Mouse (Mus musculus): ENCODE data around the gene Nsun7. TPM values are rescaled to one million over a fixed set of nuclear protein-coding genes. Genes with fewer than 3 reads are reported as not detected.

The Nsun7 gene
- total RNA-seq, 2 experiments from 2014 or later: 0.08 TPM; not detected in 1

DNA sequence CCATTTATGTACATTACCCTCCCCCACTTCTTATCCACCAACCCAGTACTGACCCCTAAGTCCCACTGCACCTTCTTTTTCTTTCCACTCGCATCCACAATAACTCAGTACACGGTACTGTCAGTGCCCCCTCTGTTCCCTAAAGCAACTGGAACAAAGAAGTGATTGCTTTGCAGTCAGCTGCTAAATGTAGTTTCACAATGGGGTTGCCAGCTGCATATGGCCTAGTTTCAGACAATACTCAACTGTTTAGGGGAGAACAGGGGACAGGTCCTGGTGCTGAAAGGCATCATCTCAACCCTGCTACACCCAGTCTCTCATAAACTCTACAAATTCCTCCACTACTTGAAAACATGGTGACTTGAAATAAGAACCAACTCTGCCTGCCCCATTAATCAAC, 11.4 kb downstream of the Nsun7 start:
- no peak for DNase-seq
- intact Hi-C loops (cut with DNase I): no loop called here

DNA sequence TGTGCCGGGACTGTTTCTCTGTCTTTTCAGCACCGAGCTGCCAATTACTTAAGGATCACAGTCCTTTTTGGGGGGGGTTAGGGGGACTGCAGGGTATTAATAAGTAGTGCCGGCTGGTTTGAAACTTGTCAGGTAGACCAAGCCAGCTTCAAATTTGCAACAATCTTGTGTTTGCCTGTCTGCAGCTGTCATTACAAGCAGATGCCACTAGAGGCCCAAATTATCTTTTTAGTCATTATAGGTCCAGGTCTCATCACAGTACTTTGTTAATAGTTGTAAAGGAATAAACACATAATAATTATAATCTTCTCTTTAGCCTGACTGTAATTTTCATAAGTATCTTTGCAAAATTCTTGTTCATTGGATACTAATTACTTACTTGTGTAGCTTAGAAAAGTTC, 14.7 kb downstream of the Nsun7 start:
- DNase-seq: no peak
- intact Hi-C loops (cut with DNase I): no loop called here

DNA sequence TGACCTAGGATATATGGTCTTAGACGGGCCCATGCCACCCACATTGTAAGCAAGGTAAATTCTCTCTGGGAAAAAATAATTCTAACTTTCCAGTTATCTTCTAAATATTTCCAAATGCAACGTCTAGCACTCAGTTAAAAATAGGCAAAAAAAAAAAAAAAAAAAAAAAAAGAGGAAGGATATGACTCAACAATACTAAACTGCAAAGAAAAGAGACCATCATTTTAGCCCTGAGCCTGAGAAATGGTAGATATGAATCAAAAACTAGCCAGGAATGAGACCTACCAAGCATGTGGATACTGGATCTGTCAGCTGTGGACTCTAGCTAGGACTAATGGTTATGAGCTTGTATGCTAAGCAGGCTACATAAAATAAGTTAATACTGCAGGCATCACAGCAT, 20.0 kb downstream of the Nsun7 start:
- intact Hi-C loops (cut with DNase I): loop anchor here (1.0 to 5.0 kb wide), 2 partner anchors 38 to 90 kb away; no protein-coding TSS in a partner anchor

DNA sequence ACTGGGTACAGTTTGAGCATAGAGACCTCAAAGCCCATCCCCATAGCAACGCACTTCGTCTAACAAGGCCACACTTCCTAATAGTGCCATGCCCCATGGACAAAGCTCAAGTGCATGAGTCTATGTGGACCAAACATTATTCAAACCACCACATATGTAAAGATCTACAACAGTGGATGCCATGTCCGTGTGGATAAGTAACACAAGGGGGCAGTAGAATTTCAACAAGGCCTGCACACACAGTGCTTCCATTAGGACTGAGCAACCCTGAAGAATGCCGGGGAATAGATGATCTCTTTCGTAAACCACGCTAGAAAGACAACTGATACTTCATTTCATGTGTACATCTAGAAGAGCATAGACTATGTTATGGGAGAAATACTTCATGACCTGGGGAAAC, 21.0 kb downstream of the Nsun7 start:
- intact Hi-C loops (cut with DNase I): loop anchor here (1.0 kb wide), 1 partner anchor 89 kb away; no protein-coding TSS in a partner anchor
- no peak for DNase-seq

More for the DNA sequence above, 20.0 kb downstream of the Nsun7 start:
- no peak for DNase-seq

DNA sequence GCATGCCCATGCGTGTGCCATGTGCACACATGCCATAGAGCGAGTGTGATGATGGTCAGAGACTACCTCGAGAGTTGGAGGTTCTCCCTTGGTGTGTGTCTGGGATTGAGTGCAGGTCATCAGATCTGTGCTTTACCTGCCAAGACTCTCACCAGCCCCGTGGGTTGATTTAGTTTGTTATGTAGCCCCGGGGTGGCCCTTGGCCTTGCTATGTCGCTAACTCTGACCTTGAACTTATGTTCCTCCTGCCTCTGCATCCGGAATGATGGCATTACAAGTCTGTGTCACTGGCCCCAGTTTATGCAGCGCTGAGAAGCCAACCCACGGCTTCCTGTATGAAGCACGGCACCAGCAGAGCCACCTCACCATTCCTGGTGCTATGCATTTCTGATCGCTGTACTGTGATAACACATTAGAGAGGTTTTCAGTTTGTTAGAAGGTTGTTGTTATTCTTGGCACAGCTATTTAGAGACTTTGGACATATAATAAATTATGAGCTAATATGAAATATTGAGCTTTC, 34.5 kb downstream of the Nsun7 start:
- DNase-seq: no peak
- intact Hi-C loops (cut with DNase I): no loop called here

DNA sequence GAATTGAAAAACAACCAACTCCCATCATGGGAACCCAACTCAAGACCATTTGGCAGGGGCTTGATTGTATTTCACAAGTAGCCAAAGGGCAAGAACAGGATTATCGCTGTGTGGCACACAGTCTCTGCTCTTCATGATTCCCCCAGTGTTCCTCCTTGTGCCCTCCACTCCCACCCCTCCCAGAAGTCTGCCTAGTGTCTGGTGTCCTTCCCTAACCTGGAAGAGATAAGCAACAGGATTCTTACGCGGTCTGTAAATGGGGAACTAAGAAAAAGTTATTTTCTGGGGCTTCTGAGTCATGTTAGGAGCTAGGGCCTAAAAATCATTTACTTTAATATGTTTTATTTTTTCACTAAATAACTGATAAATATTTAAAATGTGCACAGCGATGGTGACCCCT, 35.3 kb downstream of the Nsun7 start:
- intact Hi-C loops (cut with DNase I): no loop called here
- no peak for DNase-seq

DNA sequence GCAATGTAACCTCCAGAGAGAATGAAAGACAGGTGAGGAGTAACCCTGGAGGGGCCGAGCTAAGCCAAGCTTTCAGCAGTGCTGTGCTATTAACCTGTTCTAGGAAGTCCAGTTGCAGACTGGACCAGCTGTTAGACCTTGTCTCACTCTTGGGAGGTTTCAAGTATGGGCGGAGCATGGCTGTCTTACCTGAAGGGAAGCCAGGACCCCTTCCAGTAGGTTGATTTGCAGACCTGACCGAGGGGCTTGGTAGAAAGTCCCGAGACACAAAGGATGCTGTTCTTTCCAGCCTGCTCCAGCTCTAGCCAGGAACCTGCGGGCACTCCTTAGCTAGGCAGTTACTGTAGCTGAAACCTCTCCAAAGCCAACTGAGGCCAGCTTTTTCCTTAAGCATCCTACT, 36.4 kb downstream of the Nsun7 start:
- DNase-seq: no peak
- intact Hi-C loops (cut with DNase I): no loop called here

DNA sequence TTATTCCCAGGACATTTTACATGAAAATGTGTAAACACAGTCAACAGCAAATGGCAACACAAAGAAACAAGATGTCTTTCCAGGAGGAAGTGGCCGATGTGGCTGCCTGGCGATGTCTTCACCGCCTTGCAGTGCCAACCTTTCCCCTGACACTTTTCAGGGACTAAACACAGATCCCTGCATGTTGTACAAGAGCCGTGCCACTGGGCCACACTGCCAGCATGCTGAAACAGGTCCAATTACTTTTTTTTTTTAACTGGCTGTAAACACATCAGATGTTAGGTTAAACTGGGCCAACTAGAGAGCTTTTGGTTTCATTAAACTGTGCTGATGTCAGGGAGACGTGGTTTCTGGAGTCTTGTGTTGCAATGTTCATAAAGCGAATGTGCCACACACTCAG, 39.2 kb downstream of the Nsun7 start:
- no peak for DNase-seq

DNA sequence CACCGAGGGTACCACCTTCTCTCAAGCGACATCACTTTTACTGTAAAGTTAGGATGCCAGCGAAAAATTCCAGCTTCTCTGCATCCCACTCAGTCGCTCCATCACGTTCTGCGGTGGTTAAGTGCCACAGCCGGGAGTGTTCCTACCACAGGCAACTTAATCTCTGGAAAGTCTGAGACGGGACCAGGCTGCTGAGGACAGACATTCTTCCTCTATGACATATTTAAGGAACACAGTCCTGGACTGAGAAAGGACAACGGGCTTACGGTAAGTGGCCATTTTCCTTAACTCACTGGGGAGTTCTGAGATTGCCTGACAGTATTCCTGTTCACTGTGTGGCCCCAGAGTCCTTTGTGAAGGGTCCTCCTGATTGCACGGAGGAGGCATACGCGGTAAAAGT, 40.9 kb downstream of the Nsun7 start:
- DNase-seq: no peak
- intact Hi-C loops (cut with DNase I): no loop called here

More for the DNA sequence above, 39.2 kb downstream of the Nsun7 start:
- intact Hi-C loops (cut with DNase I): no loop called here

DNA sequence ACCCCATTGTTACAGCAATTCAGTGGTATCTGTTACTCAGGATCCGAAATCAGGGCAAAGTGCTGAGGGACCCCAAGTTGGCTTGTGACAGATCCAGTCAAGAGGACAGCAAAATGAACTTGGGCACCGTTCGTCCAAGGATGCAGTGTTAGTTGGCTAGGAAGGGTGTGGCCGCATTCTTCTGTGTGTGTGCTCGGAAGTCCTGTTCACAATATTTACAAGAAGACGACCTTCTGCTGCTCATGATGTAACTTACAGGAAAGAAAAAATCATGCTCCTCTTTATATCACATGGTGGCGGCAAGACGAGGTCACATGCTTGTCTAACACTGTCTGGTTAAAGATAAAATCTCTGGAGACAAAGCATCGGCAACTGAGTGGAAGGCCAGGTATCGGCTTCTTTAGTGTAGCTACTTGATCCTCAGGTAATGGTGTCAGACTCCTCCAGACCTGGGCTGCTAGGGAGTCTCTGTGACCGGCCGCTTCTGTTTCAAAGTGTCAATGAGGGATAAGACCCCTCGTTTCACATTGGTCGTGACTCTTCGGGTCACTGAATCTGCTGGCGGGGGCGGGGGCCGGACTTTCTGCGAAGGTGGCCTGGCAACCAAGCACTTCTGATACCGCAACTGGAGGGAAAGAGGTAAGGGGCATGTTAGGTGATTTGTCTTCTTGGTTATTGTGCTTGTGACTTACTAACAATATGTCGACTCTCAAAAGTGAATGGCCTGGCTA, 42.6 kb downstream of the Nsun7 start:
- intact Hi-C loops (cut with DNase I): no loop called here
- no peak for DNase-seq

DNA sequence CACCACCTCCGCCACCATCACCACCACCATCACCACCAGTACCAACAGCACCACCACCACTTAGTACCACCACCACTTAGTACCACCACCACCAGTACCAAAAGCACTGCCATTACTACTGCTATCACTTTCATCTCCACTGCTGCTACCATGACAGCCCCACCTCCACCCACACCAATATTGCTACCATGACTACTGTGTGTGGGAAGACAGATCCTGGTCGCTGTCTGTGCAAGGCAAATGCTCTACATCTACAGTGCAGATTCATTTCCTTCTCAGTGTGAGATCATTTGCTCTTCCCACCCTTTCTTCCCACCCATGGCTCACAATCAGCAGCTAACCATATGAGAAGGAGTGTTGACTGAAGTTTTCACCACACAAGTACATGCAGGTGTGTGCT, 43.2 kb downstream of the Nsun7 start:
- intact Hi-C loops (cut with DNase I): no loop called here
- no peak for DNase-seq

DNA sequence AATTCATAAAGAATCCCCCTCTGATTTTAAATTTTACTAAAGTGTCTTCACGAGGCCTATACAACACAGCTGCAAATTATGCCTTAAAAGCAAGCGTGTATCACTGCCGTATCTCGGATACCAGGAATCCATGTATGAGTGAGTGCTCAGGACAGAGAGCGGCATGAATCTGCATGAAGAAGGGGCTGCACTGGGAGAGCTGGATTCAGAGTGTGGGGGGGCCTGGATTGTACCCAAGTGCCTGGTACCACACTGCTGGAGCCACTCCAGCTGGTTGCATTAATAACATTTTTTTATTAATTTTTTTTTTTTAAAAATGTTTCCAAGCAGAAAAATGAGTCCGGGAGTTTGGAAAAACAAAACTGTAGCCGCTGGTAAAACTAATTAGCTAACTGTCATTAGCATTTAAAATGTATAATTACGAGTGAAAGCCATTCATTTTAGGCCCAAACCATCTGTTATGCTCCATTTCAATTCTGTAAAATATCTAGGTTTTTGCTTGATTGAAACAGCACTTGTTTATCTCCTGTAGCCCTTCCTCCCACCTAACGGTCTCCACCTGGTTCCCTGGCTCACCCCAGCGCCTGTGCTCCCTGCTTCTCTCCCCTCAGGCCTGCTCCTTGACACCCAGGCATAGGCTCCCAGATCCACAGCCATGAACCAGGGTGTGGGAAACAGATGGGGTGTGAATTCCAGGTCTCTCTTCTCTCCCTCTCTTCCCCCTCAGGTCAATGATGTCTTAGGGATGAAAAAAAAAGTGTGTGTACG, 44.8 kb downstream of the Nsun7 start:
- no peak for DNase-seq

DNA sequence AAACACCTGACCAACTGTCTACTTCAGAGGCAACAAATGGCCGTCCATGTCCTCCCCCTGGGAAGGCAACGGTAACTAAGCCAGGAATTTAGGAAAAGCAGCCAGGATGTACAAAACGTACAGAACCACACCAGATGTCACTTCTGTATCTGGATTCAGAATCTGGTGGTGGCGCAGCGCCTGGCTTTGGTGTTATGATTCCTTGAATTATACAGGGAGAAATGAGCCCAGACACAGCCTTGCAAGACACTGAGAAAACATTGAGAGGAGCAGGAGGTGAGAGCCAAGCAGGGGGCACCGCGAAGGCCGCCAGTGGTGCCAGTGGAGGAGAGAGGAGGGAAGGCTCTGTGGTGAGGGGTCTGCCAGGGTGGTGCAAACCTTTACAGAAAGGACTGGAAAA, 45.8 kb downstream of the Nsun7 start:
- DNase-seq: no peak
- intact Hi-C loops (cut with DNase I): no loop called here

More for the DNA sequence above, 44.8 kb downstream of the Nsun7 start:
- intact Hi-C loops (cut with DNase I): no loop called here

DNA sequence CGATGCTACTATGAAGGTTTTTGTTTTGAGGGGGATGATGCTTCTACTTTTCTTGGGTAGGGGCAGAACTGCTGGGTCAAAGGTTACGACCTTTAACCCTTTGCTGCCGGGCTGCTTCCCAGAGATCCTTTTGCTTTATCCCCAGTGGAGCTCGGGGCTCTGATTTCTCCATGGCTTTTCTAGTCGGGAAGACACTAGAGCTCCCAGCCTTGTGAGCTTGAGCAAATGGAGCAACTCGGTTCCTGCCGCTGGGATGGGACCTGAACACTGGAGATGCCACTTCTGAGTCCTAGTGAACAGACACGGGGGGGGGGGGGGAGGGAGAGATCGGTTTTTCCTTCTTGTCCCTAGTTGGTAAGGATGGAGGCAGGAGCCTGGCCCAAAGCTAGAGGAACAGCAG, 50.6 kb downstream of the Nsun7 start:
- intact Hi-C loops (cut with DNase I): no loop called here
- no peak for DNase-seq

DNA sequence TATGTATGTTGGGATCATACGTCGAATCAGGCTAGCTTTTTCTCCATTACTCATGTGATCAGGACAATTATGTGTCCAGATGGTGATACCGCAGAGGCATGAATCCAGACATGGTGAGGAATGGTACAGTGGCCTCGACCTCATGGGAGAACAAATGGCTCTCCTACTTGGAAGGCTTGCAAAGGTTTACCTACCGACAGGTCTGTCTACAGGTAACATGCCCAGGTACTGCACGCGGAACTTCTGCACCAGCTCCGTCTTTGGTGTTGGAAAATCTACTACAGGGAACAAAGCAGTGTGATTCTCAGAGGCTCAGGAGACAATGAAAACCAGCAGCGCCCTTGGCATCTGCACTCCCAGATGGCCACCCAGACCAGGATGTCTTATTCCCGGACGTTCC, 51.1 kb downstream of the Nsun7 start:
- intact Hi-C loops (cut with DNase I): no loop called here
- DNase-seq: no peak

DNA sequence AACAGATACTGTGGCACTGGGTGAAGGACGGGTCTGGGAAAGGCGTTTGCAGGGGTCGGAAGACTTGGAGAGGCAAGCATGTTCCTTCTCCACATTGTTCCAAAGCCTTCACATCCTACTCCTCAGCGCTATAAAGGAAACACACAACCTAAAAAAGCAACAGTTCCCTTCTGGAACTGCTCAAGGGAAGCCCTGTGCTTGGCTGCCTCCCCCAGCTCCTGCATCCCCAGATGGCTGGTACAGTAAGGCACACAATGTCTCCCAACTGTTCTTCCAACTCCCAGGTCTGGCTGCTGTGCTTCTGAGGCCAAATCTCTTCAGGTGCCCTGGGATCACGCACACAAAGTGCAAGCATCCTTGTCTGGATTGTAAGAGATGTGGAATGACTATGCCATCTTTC, 56.1 kb downstream of the Nsun7 start:
- intact Hi-C loops (cut with DNase I): loop anchor here (5.0 kb wide), 1 partner anchor 38 kb away; no protein-coding TSS in a partner anchor
- no peak for DNase-seq

DNA sequence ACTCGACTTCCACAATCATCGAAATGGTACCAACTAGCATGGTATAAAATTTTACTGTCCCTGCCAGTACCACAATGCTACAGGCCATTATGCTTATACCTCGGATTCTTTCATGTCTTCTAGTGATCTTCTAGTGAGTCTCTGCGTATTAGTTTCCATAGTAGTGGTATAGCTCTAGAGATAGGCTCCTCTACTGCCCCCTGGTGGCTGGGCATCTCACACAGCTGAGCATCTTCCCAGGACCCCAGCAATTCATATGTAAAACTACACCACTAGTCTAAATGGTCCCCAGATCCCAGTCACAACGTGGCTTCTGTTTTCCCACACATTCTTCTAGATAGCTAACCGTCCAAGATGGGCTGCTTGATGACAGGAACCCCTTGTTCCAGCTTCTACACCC, 59.6 kb downstream of the Nsun7 start:
- intact Hi-C loops (cut with DNase I): loop anchor here (5.0 kb wide), 1 partner anchor 42 kb away; no protein-coding TSS in a partner anchor
- DNase-seq: peak; percentile 51 to 75

DNA sequence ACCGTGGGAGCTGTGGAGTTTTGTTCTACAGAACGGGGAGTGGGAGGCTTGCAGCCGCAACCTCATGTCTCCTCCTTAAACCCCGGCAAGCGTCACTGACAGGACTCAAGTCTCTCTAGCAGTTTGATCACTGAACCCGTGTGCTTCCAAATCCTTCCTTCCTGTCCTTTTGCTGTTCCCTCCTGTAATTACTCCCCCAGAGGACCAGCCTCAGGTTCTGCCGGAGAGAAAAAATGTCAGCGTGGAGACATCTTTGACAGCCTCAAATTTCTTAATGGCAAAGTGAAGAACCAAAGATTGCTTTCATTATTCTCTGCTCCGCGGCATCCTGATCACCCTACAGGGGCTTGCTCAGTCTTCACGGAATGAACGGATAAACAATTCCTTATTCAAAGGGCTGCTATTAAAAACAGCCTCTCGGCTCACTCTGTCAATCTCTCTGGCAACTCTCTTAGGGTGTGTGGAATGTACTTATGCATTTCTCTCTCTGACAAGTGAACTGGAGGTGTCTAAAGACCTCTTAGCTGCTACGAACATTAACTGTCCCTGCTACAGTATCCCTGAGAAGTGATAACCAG, 60.2 kb downstream of the Nsun7 start:
- DNase-seq: no peak
- intact Hi-C loops (cut with DNase I): loop anchor here (5.0 kb wide), 1 partner anchor 43 kb away; no protein-coding TSS in a partner anchor

DNA sequence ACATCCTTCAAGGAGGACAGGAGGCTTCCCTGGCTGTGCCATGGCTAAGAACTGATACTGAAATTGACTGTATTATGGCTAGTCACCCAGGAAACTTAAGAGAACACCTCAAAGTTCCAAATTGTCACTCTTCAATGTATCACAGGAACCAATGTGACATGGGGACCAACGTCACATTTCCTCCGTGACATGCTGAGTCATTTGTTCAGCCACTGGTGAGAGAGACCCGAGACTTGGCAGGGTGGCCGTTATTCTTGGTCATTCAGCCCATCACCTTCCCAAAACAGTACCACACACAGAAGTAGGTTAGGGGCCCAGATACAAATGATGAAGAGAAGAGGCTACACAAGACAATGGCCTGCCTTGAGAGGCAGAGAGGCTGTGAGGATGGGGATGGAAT, 63.4 kb downstream of the Nsun7 start:
- intact Hi-C loops (cut with DNase I): no loop called here
- DNase-seq: no peak

DNA sequence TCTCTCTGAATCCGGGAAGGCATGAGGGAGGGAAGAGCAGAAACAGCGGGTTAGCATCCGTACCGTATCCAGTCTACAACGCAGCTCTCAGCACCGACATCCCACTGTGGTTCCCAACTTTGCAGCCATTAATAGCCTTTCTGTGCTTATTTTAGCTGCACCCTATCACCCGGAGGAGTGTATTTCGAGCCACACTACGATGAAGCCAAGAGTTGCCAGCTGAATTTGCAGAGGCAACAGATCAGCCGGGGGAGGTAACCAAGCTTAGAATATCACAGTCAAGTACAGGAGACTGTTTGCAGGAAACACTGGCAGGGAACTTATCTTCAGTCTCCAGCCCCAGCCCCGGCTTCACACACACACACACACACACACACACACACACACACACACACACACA, 63.9 kb downstream of the Nsun7 start:
- peak in 1 of 2 experiments; percentile 32 for DNase-seq
- intact Hi-C loops (cut with DNase I): no loop called here

DNA sequence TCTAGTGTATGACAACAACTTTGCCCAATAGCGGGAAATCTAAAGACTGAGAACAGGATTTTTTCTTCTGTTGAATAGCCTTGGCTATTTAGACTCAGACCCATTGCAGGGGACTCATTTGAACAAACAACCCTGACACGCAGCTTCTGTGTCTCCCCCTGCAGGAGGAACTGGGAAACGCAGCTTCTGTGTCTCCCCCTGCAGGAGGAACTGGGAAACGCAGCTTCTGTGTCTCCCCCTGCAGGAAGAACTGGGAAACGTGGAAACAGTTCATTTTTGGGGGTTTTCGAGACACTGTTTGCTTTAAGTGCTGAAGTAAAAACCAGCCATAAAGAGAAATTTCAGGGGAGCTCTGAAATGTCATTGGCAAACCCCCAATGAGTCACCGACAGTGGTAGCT, 66.7 kb downstream of the Nsun7 start:
- intact Hi-C loops (cut with DNase I): no loop called here
- DNase-seq: no peak

Measured in heart, postnatal 36 days (tissue).